Mouse (Mus musculus): ENCODE results near the gene Rab1a. TPM values are rescaled to one million over a fixed set of nuclear protein-coding genes. Genes with fewer than 3 reads are reported as not detected.

The Rab1a gene
- polyA plus RNA-seq, 1 experiment from 2014 or later, result 309 TPM

GRCm38 (mm10) chr11:20225938-20226337 lies 24.7 kb downstream of the Rab1a start:
- Histone ChIP-seq H3K9me3 (no peaks in the 10 kb centered on the region), H3K4me2 (no peak overlapping the region), H3K4me3 (no peak overlapping the region), H3K27ac (no peak overlapping the region), H3K9ac (no peak overlapping the region), H3K4me1 (no peaks in the 10 kb centered on the region), H3K36me3 (peaks cover 80% of the 10 kb centered on the region), H3K27me3 (no peaks in the 10 kb centered on the region)
- ATAC-seq (ENCODE audit: insufficient number of reproducible peaks, low FRiP score, low TSS enrichment, low read depth), result no peak
- 95% methylated on average over 4 of the region's 4 CpGs for WGBS

GRCm38 (mm10) chr11:20228666-20229065 lies 27.4 kb downstream of the Rab1a start:
- no peak overlapping the region for H3K4me2 ChIP-seq
- 75% methylated on average over 5 of the region's 5 CpGs for WGBS
- no peak for ATAC-seq (ENCODE audit: insufficient number of reproducible peaks, low FRiP score, low TSS enrichment, low read depth)
- H3K4me1 ChIP-seq, result no peaks in the 10 kb centered on the region; the same call in 1 of the 2 replicates
- peaks cover 82% of the 10 kb centered on the region for H3K36me3 ChIP-seq
- no peak overlapping the region for H3K9ac ChIP-seq
- no peak overlapping the region for H3K4me3 ChIP-seq
- H3K9me3 ChIP-seq, result no peaks in the 10 kb centered on the region
- H3K27ac ChIP-seq, result no peak overlapping the region
- no peaks in the 10 kb centered on the region for H3K27me3 ChIP-seq

- Histone ChIP-seq H3K4me3 (no peak overlapping the region), H3K9ac (no peak overlapping the region), H3K27me3 (no peaks in the 10 kb centered on the region), H3K36me3 (peaks cover 82% of the 10 kb centered on the region), H3K4me1 (no peaks in the 10 kb centered on the region; the same call in 1 of the 2 replicates), H3K9me3 (no peaks in the 10 kb centered on the region), H3K4me2 (no peak overlapping the region), H3K27ac (no peak overlapping the region)
- WGBS, result 83% methylated on average over 4 of the region's 4 CpGs
- no peak for ATAC-seq (ENCODE audit: insufficient number of reproducible peaks, low FRiP score, low TSS enrichment, low read depth)
Measured at GRCm38 (mm10) chr11:20229311-20229710, 28.1 kb downstream of the Rab1a start.

GRCm38 (mm10) chr11:20230286-20230685 lies 29.1 kb downstream of the Rab1a start:
- Histone ChIP-seq H3K4me2 (no peak overlapping the region), H3K9me3 (no peaks in the 10 kb centered on the region), H3K27me3 (no peaks in the 10 kb centered on the region), H3K36me3 (peaks cover 84% of the 10 kb centered on the region), H3K4me3 (no peak overlapping the region), H3K9ac (no peak overlapping the region), H3K27ac (peak overlapping the region; percentile 51; the same call in 1 of the 2 replicates), H3K4me1 (no peaks in the 10 kb centered on the region; the same call in 1 of the 2 replicates)
- ATAC-seq (ENCODE audit: insufficient number of reproducible peaks, low FRiP score, low TSS enrichment, low read depth), result no peak
- 79% methylated on average over 1 of the region's 1 CpGs for WGBS

GRCm38 (mm10) chr11:20231128-20231878 lies 30.1 kb downstream of the Rab1a start:
- Histone ChIP-seq H3K4me2 (no peak overlapping the region), H3K4me1 (no peaks in the 10 kb centered on the region; the same call in 1 of the 2 replicates), H3K4me3 (no peak overlapping the region), H3K9me3 (no peaks in the 10 kb centered on the region), H3K36me3 (peaks cover 81% of the 10 kb centered on the region), H3K27me3 (no peaks in the 10 kb centered on the region), H3K27ac (peak overlapping the region; percentile 51), H3K9ac (no peak overlapping the region)
- no peak for ATAC-seq (ENCODE audit: insufficient number of reproducible peaks, low FRiP score, low TSS enrichment, low read depth)
- WGBS, result 76% methylated on average over 8 of the region's 8 CpGs

- no peaks in the 10 kb centered on the region; the same call in 1 of the 2 replicates for H3K4me1 ChIP-seq
- H3K9me3 ChIP-seq, result no peaks in the 10 kb centered on the region
- 70% methylated on average over 5 of the region's 5 CpGs for WGBS
- no peak for ATAC-seq (ENCODE audit: insufficient number of reproducible peaks, low FRiP score, low TSS enrichment, low read depth)
- no peak overlapping the region for H3K4me2 ChIP-seq
- peaks cover 87% of the 10 kb centered on the region for H3K36me3 ChIP-seq
- H3K4me3 ChIP-seq, result no peak overlapping the region
- peak overlapping the region; percentile 38; the same call in 1 of the 2 replicates for H3K27ac ChIP-seq
- H3K9ac ChIP-seq, result no peak overlapping the region
- H3K27me3 ChIP-seq, result no peaks in the 10 kb centered on the region
Measured at GRCm38 (mm10) chr11:20232016-20232755, 31.0 kb downstream of the Rab1a start.

- 59% methylated on average over 3 of the region's 3 CpGs for WGBS
Measured at GRCm38 (mm10) chr11:20234233-20234632, 33.0 kb downstream of the Rab1a start.

GRCm38 (mm10) chr11:20237018-20237417 lies 35.8 kb downstream of the Rab1a start:
- peaks cover 92% of the 10 kb centered on the region for H3K36me3 ChIP-seq
- ATAC-seq (ENCODE audit: insufficient number of reproducible peaks, low FRiP score, low TSS enrichment, low read depth), result no peak
- 93% methylated on average over 7 of the region's 7 CpGs for WGBS

More at GRCm38 (mm10) chr11:20234233-20234632, 33.0 kb downstream of the Rab1a start:
- no peaks in the 10 kb centered on the region; the same call in 1 of the 2 replicates for H3K4me1 ChIP-seq
- H3K9me3 ChIP-seq, result no peaks in the 10 kb centered on the region
- H3K4me3 ChIP-seq, result no peak overlapping the region
- peaks cover 90% of the 10 kb centered on the region for H3K36me3 ChIP-seq
- H3K27ac ChIP-seq, result no peak overlapping the region
- no peaks in the 10 kb centered on the region for H3K27me3 ChIP-seq
- H3K9ac ChIP-seq, result no peak overlapping the region
- ATAC-seq (ENCODE audit: insufficient number of reproducible peaks, low FRiP score, low TSS enrichment, low read depth), result no peak
- no peak overlapping the region for H3K4me2 ChIP-seq

GRCm38 (mm10) chr11:20237976-20238375 lies 36.7 kb downstream of the Rab1a start:
- peaks cover 4% of the 10 kb centered on the region for H3K4me1 ChIP-seq
- no peaks in the 10 kb centered on the region for H3K27me3 ChIP-seq
- H3K9ac ChIP-seq, result no peak overlapping the region
- no peak for ATAC-seq (ENCODE audit: insufficient number of reproducible peaks, low FRiP score, low TSS enrichment, low read depth)
- no peak overlapping the region for H3K4me3 ChIP-seq
- no peak overlapping the region for H3K27ac ChIP-seq
- H3K9me3 ChIP-seq, result no peaks in the 10 kb centered on the region
- WGBS, result 83% methylated on average over 3 of the region's 3 CpGs
- no peak overlapping the region for H3K4me2 ChIP-seq
- peaks cover 83% of the 10 kb centered on the region for H3K36me3 ChIP-seq

More at GRCm38 (mm10) chr11:20237018-20237417, 35.8 kb downstream of the Rab1a start:
- H3K4me1 ChIP-seq, result no peaks in the 10 kb centered on the region; the same call in 1 of the 2 replicates
- no peaks in the 10 kb centered on the region for H3K27me3 ChIP-seq
- no peak overlapping the region for H3K9ac ChIP-seq
- H3K4me3 ChIP-seq, result no peak overlapping the region
- H3K9me3 ChIP-seq, result no peaks in the 10 kb centered on the region
- H3K27ac ChIP-seq, result no peak overlapping the region
- no peak overlapping the region for H3K4me2 ChIP-seq

GRCm38 (mm10) chr11:20239279-20239861 lies 38.1 kb downstream of the Rab1a start:
- Histone ChIP-seq H3K36me3 (peaks cover 71% of the 10 kb centered on the region), H3K27ac (no peak overlapping the region), H3K4me3 (no peak overlapping the region), H3K4me1 (peaks cover 17% of the 10 kb centered on the region), H3K9ac (no peak overlapping the region), H3K27me3 (no peaks in the 10 kb centered on the region), H3K9me3 (no peaks in the 10 kb centered on the region), H3K4me2 (no peak overlapping the region)
- 92% methylated on average over 9 of the region's 9 CpGs for WGBS
- ATAC-seq (ENCODE audit: insufficient number of reproducible peaks, low FRiP score, low TSS enrichment, low read depth), result no peak

GRCm38 (mm10) chr11:20240331-20240730 lies 39.1 kb downstream of the Rab1a start:
- Histone ChIP-seq H3K36me3 (peaks cover 62% of the 10 kb centered on the region), H3K27me3 (no peaks in the 10 kb centered on the region), H3K4me2 (no peak overlapping the region), H3K4me1 (peaks cover 23% of the 10 kb centered on the region), H3K4me3 (no peak overlapping the region), H3K27ac (no peak overlapping the region), H3K9me3 (no peaks in the 10 kb centered on the region), H3K9ac (no peak overlapping the region)
- WGBS, result 76% methylated on average over 5 of the region's 5 CpGs
- ATAC-seq (ENCODE audit: insufficient number of reproducible peaks, low FRiP score, low TSS enrichment, low read depth), result no peak

GRCm38 (mm10) chr11:20241311-20241710 lies 40.1 kb downstream of the Rab1a start:
- 97% methylated on average over 7 of the region's 7 CpGs for WGBS
- peaks cover 26% of the 10 kb centered on the region for H3K4me1 ChIP-seq
- no peaks in the 10 kb centered on the region for H3K9me3 ChIP-seq
- H3K9ac ChIP-seq, result no peak overlapping the region
- no peak for ATAC-seq (ENCODE audit: insufficient number of reproducible peaks, low FRiP score, low TSS enrichment, low read depth)
- H3K27ac ChIP-seq, result no peak overlapping the region
- peaks cover 54% of the 10 kb centered on the region for H3K36me3 ChIP-seq
- H3K4me3 ChIP-seq, result no peak overlapping the region
- H3K27me3 ChIP-seq, result no peaks in the 10 kb centered on the region
- no peak overlapping the region for H3K4me2 ChIP-seq
